Mouse (Mus musculus) CH12.LX (cell line): ENCODE measurements around the gene Spsb4. TPM values are rescaled to one million over a fixed set of nuclear protein-coding genes. Genes with fewer than 3 reads are reported as not detected.

ENCODE experiments used
- DNase-seq: peaks from one replicate; pipeline ENCODE4 v3.0.0-alpha.2; 2013; ENCODE audit errors: extremely low read depth
- H3K27ac ChIP-seq: 2 replicates; pipeline ENCODE4 v1.5.1; 2012; ENCODE audit warnings: low read depth, mild to moderate bottlenecking, control low read depth, moderate library complexity; ENCODE audit not compliant: insufficient read depth
- H3K27me3 ChIP-seq: replicated peaks from 2 replicates; pipeline ENCODE3; 2012; ENCODE audit warnings: inconsistent platforms
- H3K36me3 ChIP-seq, 2 experiments: replicated peaks in 1 of 2; 2 replicates each; pipeline versions ENCODE3 to v1.6.1; 2012; ENCODE audit warnings: inconsistent platforms in 1 of 2, low read length in 1 of 2, mild to moderate bottlenecking in 1 of 2, mixed read lengths in 1 of 2, moderate library complexity in 1 of 2; ENCODE audit not compliant: control insufficient read depth in 1 of 2, insufficient read depth in 1 of 2
- H3K4me1 ChIP-seq, 2 experiments: 2 replicates each; pipeline ENCODE4 v1.6.1; 2012; ENCODE audit warnings: inconsistent platforms in 1 of 2, moderate library complexity in 1 of 2; ENCODE audit not compliant: insufficient read depth in 2 of 2, control insufficient read depth in 1 of 2
- H3K4me2 ChIP-seq: 2 replicates; pipeline ENCODE4 v1.6.1; 2012; ENCODE audit warnings: low read depth, mild to moderate bottlenecking, control low read depth; ENCODE audit not compliant: poor library complexity, insufficient read depth, severe bottlenecking
- H3K4me3 ChIP-seq, 3 experiments: fragments of 150-350 bp in 1 of 3; sonication (generic) in 1 of 3; replicated peaks in 1 of 3; 2 replicates each; pipeline versions ENCODE3 to v1.5.1; 2011 to 2012; ENCODE audit warnings: low read depth in 2 of 3, low read length in 2 of 3, mild to moderate bottlenecking in 2 of 3, moderate library complexity in 2 of 3, control low read depth in 1 of 3, improper control_type of control experiment in 1 of 3, inconsistent platforms in 1 of 3, mixed read lengths in 1 of 3; ENCODE audit not compliant: poor library complexity in 1 of 3
- H3K79me2 ChIP-seq: replicated peaks from 2 replicates; pipeline ENCODE4 v1.6.1; 2012; ENCODE audit warnings: mild to moderate bottlenecking, moderate library complexity; ENCODE audit not compliant: control insufficient read depth, poor library complexity, insufficient read depth, severe bottlenecking; ENCODE audit errors: extremely low read depth
- H3K9ac ChIP-seq: 2 replicates; pipeline ENCODE4 v1.6.1; 2012; ENCODE audit warnings: low read depth, mild to moderate bottlenecking, control low read depth, moderate library complexity; ENCODE audit not compliant: insufficient read depth
- H3K9me3 ChIP-seq: replicated peaks from 2 replicates; pipeline ENCODE3; 2012; ENCODE audit warnings: low read length, inconsistent platforms, mixed read lengths
- BHLHE40 ChIP-seq: IDR thresholded peaks from 2 replicates; pipeline ENCODE4 v1.6.1; 2011; ENCODE audit warnings: mild to moderate bottlenecking, low read depth, low read length, improper control_type of control experiment
- CTCF ChIP-seq, 2 experiments: IDR thresholded peaks in 1 of 2; conservative IDR thresholded peaks in 1 of 2; 2 replicates each; pipeline ENCODE4 v1.5.1; 2011 to 2012; ENCODE audit warnings: low read depth in 2 of 2, low read length in 2 of 2, improper control_type of control experiment in 1 of 2, inconsistent platforms in 1 of 2, mild to moderate bottlenecking in 1 of 2, moderate library complexity in 1 of 2
- IRF4 ChIP-seq: IDR thresholded peaks from 2 replicates; pipeline ENCODE4 v1.6.1; 2014; ENCODE audit warnings: low read depth, mild to moderate bottlenecking, inconsistent platforms, low read length, improper control_type of control experiment
- JUN ChIP-seq: IDR thresholded peaks from 2 replicates; pipeline ENCODE4 v1.6.1; 2011; ENCODE audit warnings: low read depth, mild to moderate bottlenecking, low read length, improper control_type of control experiment, moderate library complexity; ENCODE audit not compliant: insufficient read depth
- MXI1 ChIP-seq: IDR thresholded peaks from 2 replicates; pipeline ENCODE4 v1.6.1; 2011; ENCODE audit warnings: mild to moderate bottlenecking, low read depth, low read length, improper control_type of control experiment
- POLR2A ChIP-seq: IDR thresholded peaks from 2 replicates; pipeline ENCODE4 v1.6.1; 2011; ENCODE audit warnings: low read depth, mild to moderate bottlenecking, improper control_type of control experiment, low read length
- SIN3A ChIP-seq: IDR thresholded peaks from 2 replicates; pipeline ENCODE4 v1.6.1; 2012; ENCODE audit warnings: low read length, improper control_type of control experiment, inconsistent platforms
- SMC3 ChIP-seq: IDR thresholded peaks from 2 replicates; pipeline ENCODE4 v1.6.1; 2011; ENCODE audit warnings: low read depth, low read length, improper control_type of control experiment
- TCF12 ChIP-seq: IDR thresholded peaks from 2 replicates; pipeline ENCODE4 v1.6.1; 2014; ENCODE audit warnings: low read depth, mild to moderate bottlenecking, inconsistent platforms, low read length, improper control_type of control experiment
- USF2 ChIP-seq: conservative IDR thresholded peaks from 2 replicates; pipeline ENCODE4 v1.6.1; 2011; ENCODE audit warnings: low read depth, low read length, improper control_type of control experiment
- ZC3H11A ChIP-seq: IDR thresholded peaks from 2 replicates; pipeline ENCODE4 v1.6.1; 2012; ENCODE audit warnings: low read depth, mild to moderate bottlenecking, inconsistent platforms, low read length, improper control_type of control experiment
- ZKSCAN1 ChIP-seq: IDR thresholded peaks from 2 replicates; pipeline ENCODE4 v1.6.1; 2012; ENCODE audit warnings: low read depth, inconsistent platforms, low read length, improper control_type of control experiment, borderline replicate concordance
- dilution Hi-C: fragments of 300-500 bp; cut with MboI; formaldehyde crosslinking; loops from 2 replicates; pipeline ENCODE4 v1.14.3; 2020; ENCODE audit warnings: low sequenced_read_pairs; ENCODE audit not compliant: extremely low pct_unique_long_range_greater_than_20kb, extremely low pct_ligation_motif_present
- in situ Hi-C: fragments of 300-500 bp; cut with MboI; formaldehyde crosslinking; loops from 3 replicates; pipeline ENCODE4 v1.14.3; 2019; ENCODE audit warnings: low sequenced_read_pairs, low pct_ligation_motif_present, low pct_unique_long_range_greater_than_20kb, mixed read lengths
- polyA plus RNA-seq: library from polyadenylated mRNA; unstranded; fragments of >175 nt; gene quantifications from 2 replicates; pipeline ENCODE4 v1.2.1, GENCODE M21; 2012; ENCODE audit warnings: low read depth; ENCODE audit not compliant: insufficient read length
- total RNA-seq, 2 experiments: library from RNA; depleted of rRNA; stranded (reverse); fragments of 300-350 nt in 1 of 2; fragments of >200 nt in 1 of 2; gene quantifications; 2 replicates each; pipeline ENCODE4 v1.2.3; 2012 to 2014

Spsb4 gene
- total and polyA plus RNA-seq, 3 experiments, result not detected

- H3K4me1 ChIP-seq, result no peaks in the 10 kb centered on the region
- H3K27me3 ChIP-seq, result peaks cover 36% of the 10 kb centered on the region
- in situ Hi-C loops (no loop called here), dilution Hi-C loops (no loop called here)
- H3K4me3 ChIP-seq, result no peak overlapping the region
- no peak overlapping the region for H3K9ac ChIP-seq
- no peak for DNase-seq
- no peak overlapping the region for H3K4me2 ChIP-seq
- no peaks in the 10 kb centered on the region for H3K79me2 ChIP-seq
- no peaks in the 10 kb centered on the region for H3K9me3 ChIP-seq
- H3K27ac ChIP-seq, result no peak overlapping the region
- TF ChIP-seq ZKSCAN1 (no peak), SIN3A (no peak)
- H3K36me3 ChIP-seq, result no peaks in the 10 kb centered on the region
Observed at GRCm38 (mm10) chr9:96908737-96909136, 109.9 kb downstream of the Spsb4 start.

- Histone ChIP-seq H3K79me2 (no peaks in the 10 kb centered on the region), H3K4me2 (no peak overlapping the region), H3K4me3 (no peak overlapping the region), H3K9ac (no peak overlapping the region), H3K27me3 (peaks cover 20% of the 10 kb centered on the region), H3K9me3 (no peaks in the 10 kb centered on the region), H3K27ac (no peak overlapping the region), H3K36me3 (no peaks in the 10 kb centered on the region), H3K4me1 (peaks cover 6 to 17% of the 10 kb centered on the region in 2 experiments)
- in situ Hi-C loops (no loop called here), dilution Hi-C loops (no loop called here)
- no peak for TF ChIP-seq ZC3H11A
- no peak for TF ChIP-seq USF2
- no peak for TF ChIP-seq BHLHE40
- TF ChIP-seq JUN, result no peak
- no peak for TF ChIP-seq SMC3
- DNase-seq, result no peak
Observed at GRCm38 (mm10) chr9:96904360-96905355, 114.0 kb downstream of the Spsb4 start.

- no peaks in the 10 kb centered on the region for H3K27me3 ChIP-seq
- H3K27ac ChIP-seq, result no peak overlapping the region
- H3K79me2 ChIP-seq, result no peaks in the 10 kb centered on the region
- in situ Hi-C loops (no loop called here), dilution Hi-C loops (no loop called here)
- DNase-seq, result peak; percentile 49
- no peak overlapping the region for H3K4me3 ChIP-seq
- TF ChIP-seq IRF4, result 0 out of 2 replicates have a peak, but pooled peaks have one; percentile 8
- peak; percentile 56 for TF ChIP-seq BHLHE40
- TF ChIP-seq TCF12, result 0 out of 2 replicates have a peak, but pooled peaks have one; percentile 17
- TF ChIP-seq SIN3A, result no peak
- TF ChIP-seq POLR2A, result no peak
- no peak for TF ChIP-seq CTCF (conservative IDR thresholded peaks at IDR 0.05 in 1 of 2, IDR thresholded peaks at IDR 0.05 in 1 of 2; ENCODE audit: low read depth in 2 of 2, low read length in 2 of 2)
- no peak for TF ChIP-seq MXI1
- H3K9me3 ChIP-seq, result peaks cover 4% of the 10 kb centered on the region
- no peak overlapping the region for H3K4me2 ChIP-seq
- H3K4me1 ChIP-seq, result peaks cover 6 to 29% of the 10 kb centered on the region in 2 experiments
- no peak overlapping the region for H3K9ac ChIP-seq
- H3K36me3 ChIP-seq, result no peaks in the 10 kb centered on the region
Observed at GRCm38 (mm10) chr9:96899717-96900116, 118.9 kb downstream of the Spsb4 start.
